Mouse (Mus musculus): ENCODE measurements around the gene Kcnip2. TPM values are rescaled to one million over a fixed set of nuclear protein-coding genes. Genes with fewer than 3 reads are reported as not detected.

Kcnip2 gene
- polyA plus RNA-seq, 1 experiment from 2014 or later: 0.51 TPM

DNA sequence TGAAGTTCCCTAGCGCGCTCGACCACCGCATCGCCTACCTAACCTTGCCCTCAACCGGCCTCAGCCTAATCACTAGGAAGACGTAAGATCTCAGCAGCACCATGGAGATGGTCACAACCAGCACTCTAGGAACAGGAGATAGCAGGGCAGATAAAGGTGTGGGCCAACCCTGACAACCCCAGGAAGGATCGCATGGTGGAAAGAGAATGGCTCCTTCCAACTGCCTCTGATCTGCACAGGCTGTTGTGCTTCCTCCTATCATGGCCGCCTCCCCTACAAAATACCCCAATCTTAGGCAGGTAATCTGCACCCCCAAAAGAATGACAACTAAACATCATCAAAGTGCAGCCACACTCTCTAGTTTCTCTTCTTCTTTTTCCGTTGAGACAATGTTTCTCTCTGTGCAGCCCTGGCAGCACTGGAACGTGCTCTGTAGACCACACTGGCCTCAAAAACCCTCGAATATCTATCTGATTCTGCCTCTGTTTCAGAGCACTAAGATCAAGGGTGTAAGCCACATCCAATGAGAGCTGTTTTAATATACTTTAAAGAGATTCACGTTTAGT lies 35.4 kb downstream of the Kcnip2 start:
- peak overlapping the region; percentile 71 for H3K4me2 ChIP-seq
- H3K9me3 ChIP-seq: no peaks in the 10 kb centered on the region
- 0 out of 2 replicates have a peak overlapping the region, but pooled peaks have one; percentile 27 for H3K9ac ChIP-seq (replicated peaks)
- peaks cover 27% of the 10 kb centered on the region for H3K4me1 ChIP-seq (replicated peaks)
- H3K4me3 ChIP-seq (replicated peaks): 0 out of 2 replicates have a peak overlapping the region, but pooled peaks have one; percentile 3
- no peaks in the 10 kb centered on the region for H3K27me3 ChIP-seq
- WGBS: 89% methylated on average over 13 of the region's 13 CpGs
- H3K36me3 ChIP-seq: peaks cover 56% of the 10 kb centered on the region
- ATAC-seq (ENCODE audit: insufficient number of reproducible peaks, insufficient read depth, low FRiP score, low TSS enrichment, low read depth): no peak
- H3K27ac ChIP-seq: no peak overlapping the region

DNA sequence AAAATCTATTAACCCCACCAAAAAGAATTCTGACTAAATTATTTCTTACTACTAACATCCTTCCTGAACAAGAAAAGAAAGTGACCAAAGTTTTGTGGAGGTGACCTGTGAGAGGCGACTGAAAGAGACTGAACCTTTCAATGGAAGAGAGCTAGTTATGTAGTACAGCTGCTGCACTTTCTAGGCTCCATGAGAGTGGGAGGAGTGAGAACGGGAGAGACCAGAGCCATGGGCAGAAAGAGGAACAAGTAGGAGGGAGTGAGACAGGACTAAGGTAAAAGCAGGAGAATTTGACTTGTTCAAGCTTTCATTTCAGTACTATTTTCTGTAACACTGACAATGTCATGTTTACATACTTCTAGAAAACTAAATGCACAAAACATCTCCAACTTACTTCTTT lies 40.4 kb downstream of the Kcnip2 start:
- H3K4me3 ChIP-seq (replicated peaks): no peak overlapping the region
- WGBS: 84% methylated on average over 2 of the region's 2 CpGs
- no peak for ATAC-seq (ENCODE audit: insufficient number of reproducible peaks, insufficient read depth, low FRiP score, low TSS enrichment, low read depth)
- H3K4me2 ChIP-seq: no peak overlapping the region
- no peak overlapping the region for H3K9ac ChIP-seq (replicated peaks)
- H3K36me3 ChIP-seq: peaks cover 98% of the 10 kb centered on the region
- H3K27me3 ChIP-seq: no peaks in the 10 kb centered on the region
- H3K27ac ChIP-seq: no peak overlapping the region
- no peaks in the 10 kb centered on the region for H3K9me3 ChIP-seq
- H3K4me1 ChIP-seq (replicated peaks): peaks cover 10% of the 10 kb centered on the region

DNA sequence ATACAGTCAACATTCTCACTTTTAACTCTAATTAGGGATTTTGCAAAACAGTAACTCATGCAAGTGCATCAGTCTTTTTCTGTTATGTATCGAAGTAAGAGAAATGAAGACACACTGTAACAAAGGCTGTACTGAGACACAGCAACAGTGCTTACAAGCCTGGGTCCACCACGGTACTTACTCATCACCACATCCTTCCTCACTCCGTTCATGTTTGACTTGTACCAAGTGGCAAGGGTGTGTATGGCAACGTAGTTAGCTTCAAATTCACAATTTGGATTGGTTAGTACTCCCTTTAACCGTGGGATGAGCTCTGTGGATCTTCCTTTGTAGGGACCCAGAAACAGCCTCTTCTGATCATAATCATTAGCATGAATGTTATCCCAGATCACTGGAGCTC lies 44.4 kb downstream of the Kcnip2 start:
- no peaks in the 10 kb centered on the region for H3K27me3 ChIP-seq
- WGBS: 92% methylated on average over 5 of the region's 5 CpGs

DNA sequence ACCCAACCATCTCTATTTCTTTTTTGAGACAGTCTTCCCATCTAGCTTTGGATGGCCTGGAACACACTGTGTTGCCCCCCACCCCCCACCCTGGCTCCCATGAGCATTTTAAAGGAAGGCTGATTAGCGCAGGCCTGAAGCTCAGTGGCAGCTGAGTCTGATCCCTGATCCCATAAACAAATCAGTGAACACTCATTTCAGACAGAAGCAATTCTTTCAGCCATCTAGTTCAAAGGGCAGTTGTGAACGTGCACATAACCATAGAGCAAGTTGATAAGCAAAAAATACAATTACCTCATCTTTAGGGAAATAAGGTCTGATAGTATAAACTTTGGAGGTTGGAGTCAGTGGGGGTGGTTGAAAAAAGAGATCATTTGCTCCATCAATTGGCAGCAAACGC lies 55.1 kb downstream of the Kcnip2 start:
- no peak overlapping the region for H3K27ac ChIP-seq
- no peaks in the 10 kb centered on the region for H3K4me1 ChIP-seq (replicated peaks)
- peaks cover 94% of the 10 kb centered on the region for H3K36me3 ChIP-seq
- no peaks in the 10 kb centered on the region for H3K9me3 ChIP-seq
- no peak overlapping the region for H3K4me2 ChIP-seq
- H3K27me3 ChIP-seq: no peaks in the 10 kb centered on the region
- H3K9ac ChIP-seq (replicated peaks): no peak overlapping the region
- no peak overlapping the region for H3K4me3 ChIP-seq (replicated peaks)
- no peak for ATAC-seq (ENCODE audit: insufficient number of reproducible peaks, insufficient read depth, low FRiP score, low TSS enrichment, low read depth)
- 85% methylated on average over 3 of the region's 3 CpGs for WGBS

More for the DNA sequence above, 44.4 kb downstream of the Kcnip2 start:
- no peak overlapping the region for H3K4me3 ChIP-seq (replicated peaks)
- no peak overlapping the region for H3K9ac ChIP-seq (replicated peaks)
- no peaks in the 10 kb centered on the region for H3K4me1 ChIP-seq (replicated peaks)
- no peak overlapping the region for H3K4me2 ChIP-seq
- H3K27ac ChIP-seq: no peak overlapping the region
- H3K36me3 ChIP-seq: peaks cover 99% of the 10 kb centered on the region
- no peak for ATAC-seq (ENCODE audit: insufficient number of reproducible peaks, insufficient read depth, low FRiP score, low TSS enrichment, low read depth)
- H3K9me3 ChIP-seq: no peaks in the 10 kb centered on the region

DNA sequence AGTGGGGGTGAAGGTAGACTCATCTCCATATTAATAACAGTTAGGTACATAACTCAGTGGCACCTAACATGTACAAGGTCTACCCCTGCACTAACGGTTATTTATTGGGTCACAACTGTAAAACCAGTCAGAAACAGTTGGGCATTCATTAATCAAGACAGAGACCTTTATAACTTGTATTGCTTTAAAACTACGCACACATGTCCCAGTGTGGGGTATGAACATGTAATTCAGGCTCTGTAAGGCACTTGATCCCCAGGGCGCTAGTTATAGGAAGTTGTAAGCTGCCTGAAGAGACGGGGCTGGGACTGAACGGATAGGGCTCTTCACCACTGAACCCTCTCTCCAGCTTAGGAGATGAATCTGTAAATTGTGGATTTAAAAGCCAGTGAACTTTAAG lies 57.2 kb downstream of the Kcnip2 start:
- ATAC-seq (ENCODE audit: insufficient number of reproducible peaks, insufficient read depth, low FRiP score, low TSS enrichment, low read depth): no peak
- Histone ChIP-seq H3K27me3 (no peaks in the 10 kb centered on the region), H3K27ac (no peak overlapping the region), H3K4me2 (no peak overlapping the region), H3K9me3 (no peaks in the 10 kb centered on the region), H3K36me3 (peaks cover 94% of the 10 kb centered on the region), H3K4me3 (replicated peaks) (no peak overlapping the region), H3K4me1 (replicated peaks) (no peaks in the 10 kb centered on the region), H3K9ac (replicated peaks) (no peak overlapping the region)
- WGBS: 89% methylated on average over 5 of the region's 5 CpGs

DNA sequence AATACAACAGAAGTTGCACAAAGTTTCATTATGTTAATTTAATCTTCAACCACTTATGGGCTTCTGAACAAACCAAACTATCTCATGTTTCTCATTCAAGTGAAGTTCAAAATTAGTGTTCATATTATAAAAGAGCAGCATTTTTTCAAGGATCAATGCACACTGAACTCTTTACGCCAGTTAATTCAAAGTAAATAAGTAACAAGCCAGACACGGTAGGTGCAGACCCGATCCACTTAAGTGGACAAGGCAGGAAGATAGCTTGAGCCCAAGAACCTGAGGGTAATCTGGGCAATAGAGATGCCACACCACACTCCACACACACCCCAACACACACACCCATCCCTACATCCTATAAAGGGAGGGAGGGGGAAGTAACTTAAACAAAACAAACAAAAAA lies 62.3 kb downstream of the Kcnip2 start:
- H3K27ac ChIP-seq: no peak overlapping the region
- WGBS: 94% methylated on average over 3 of the region's 3 CpGs
- no peak overlapping the region for H3K9ac ChIP-seq (replicated peaks)
- no peak for ATAC-seq (ENCODE audit: insufficient number of reproducible peaks, insufficient read depth, low FRiP score, low TSS enrichment, low read depth)
- no peaks in the 10 kb centered on the region for H3K27me3 ChIP-seq
- no peak overlapping the region for H3K4me2 ChIP-seq
- H3K9me3 ChIP-seq: no peaks in the 10 kb centered on the region
- peaks cover 9% of the 10 kb centered on the region for H3K4me1 ChIP-seq (replicated peaks)
- H3K4me3 ChIP-seq (replicated peaks): no peak overlapping the region
- H3K36me3 ChIP-seq: peaks cover 76% of the 10 kb centered on the region

DNA sequence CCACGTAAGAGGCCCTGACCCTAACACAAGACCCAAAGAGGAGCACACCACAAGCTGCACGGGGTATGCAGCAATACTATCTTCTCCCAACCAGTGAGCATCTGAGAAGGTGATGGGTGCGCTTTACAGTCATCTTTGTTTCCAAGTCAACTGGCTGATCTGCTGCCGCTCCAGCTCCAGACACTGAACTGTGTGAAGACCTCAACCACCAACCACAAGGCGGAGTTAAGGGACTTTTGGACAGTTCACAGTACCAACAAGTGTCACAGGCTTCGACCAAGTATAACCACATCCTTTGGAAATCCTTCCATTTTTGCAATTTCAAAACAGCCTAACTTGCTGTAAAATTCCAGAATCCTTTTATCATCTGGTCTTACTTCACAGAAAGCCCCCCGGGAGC lies 64.0 kb downstream of the Kcnip2 start:
- H3K27me3 ChIP-seq: peaks cover 4% of the 10 kb centered on the region; the same call in 1 of the 2 replicates
- WGBS: 91% methylated on average over 7 of the region's 7 CpGs
- H3K4me3 ChIP-seq (replicated peaks): no peak overlapping the region
- no peak overlapping the region for H3K27ac ChIP-seq
- no peaks in the 10 kb centered on the region for H3K9me3 ChIP-seq
- peaks cover 23% of the 10 kb centered on the region for H3K4me1 ChIP-seq (replicated peaks)
- peaks cover 60% of the 10 kb centered on the region for H3K36me3 ChIP-seq
- no peak overlapping the region for H3K4me2 ChIP-seq
- no peak for ATAC-seq (ENCODE audit: insufficient number of reproducible peaks, insufficient read depth, low FRiP score, low TSS enrichment, low read depth)
- H3K9ac ChIP-seq (replicated peaks): no peak overlapping the region

DNA sequence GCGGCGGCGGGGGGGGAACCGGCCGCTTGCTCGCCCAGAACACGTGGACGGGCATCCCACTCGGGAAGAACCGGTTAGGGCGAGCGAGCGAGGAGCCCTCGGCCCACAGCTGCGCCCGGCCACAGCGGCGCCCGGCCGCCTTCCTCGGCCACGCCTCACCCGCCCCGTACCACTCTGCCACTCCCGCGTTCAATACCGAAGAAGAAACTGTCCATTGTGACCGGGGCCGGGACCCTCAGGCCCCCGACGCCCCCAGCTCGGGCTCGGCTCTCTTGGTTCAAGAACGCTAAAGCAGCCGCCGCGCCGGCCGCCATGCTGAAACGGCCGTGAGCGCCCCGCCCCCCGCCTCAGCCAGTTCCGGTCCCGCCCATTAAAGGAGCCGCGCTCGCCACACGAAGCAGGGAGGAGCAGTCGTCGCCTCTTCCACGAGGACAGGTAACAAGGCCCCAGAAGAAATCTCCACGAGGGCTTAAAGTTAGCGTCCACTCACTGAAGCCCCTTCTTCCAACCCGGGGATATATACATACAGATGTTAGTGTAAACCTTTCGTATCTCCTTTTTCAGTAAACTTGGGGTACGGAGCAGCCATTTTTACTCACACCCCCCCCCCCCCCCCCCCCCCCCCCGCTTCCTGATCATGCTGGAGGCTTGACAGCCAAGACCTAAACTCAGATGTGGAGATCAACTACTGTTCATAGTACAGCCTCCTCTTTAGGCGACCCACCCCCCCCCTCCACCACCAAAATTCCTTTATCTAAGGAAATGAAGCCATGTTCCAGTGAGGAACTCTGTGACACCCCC lies 66.4 kb downstream of the Kcnip2 start, which contains the start of gene Npm3:
Gene Npm3, minus strand, starts transcription at position 349 of the 801 bp plus-strand sequence.
- Histone ChIP-seq H3K4me1 (replicated peaks) (peaks cover 34% of the 10 kb centered on the region), H3K4me2 (peak within 1 kb of the TSS; percentile 93), H3K27me3 (peaks cover 28% of the 10 kb centered on the region), H3K27ac (peak within 1 kb of the TSS; percentile 50; the same call in 1 of the 2 replicates), H3K9ac (replicated peaks) (peak within 1 kb of the TSS; percentile 87), H3K36me3 (peaks cover 35% of the 10 kb centered on the region), H3K4me3 (replicated peaks) (peak within 1 kb of the TSS; percentile 93), H3K9me3 (no peaks in the 10 kb centered on the region)
- peak; percentile 73 for ATAC-seq (ENCODE audit: insufficient number of reproducible peaks, insufficient read depth, low FRiP score, low TSS enrichment, low read depth)
- WGBS: under 1% methylated on average over 52 of the region's 60 CpGs

DNA sequence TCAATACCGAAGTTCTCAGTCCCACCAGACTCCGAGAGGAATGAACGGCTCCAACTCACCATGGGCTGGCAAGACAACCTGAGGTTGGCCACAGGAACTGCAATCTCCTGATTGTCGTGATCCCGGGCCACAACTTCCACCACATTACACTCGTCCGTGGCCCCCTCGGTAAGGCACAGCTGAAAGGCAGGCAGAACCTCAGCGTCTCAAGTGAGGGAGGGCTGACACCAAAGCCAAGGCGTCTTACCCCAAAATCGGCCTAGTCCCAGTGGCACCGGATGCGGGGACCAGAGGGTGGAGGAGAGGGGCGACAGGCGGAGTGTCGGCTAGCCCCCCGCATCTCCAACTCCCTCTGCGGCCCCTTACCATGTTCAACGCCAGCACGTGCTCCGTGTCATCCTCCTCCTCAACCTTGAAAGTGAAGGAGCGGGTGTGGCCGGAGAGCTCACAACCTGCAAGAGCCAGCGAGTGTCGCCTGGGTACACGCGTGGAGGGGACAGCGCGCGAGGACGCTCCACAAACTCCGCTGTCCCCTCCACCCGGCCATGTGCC lies 67.1 kb downstream of the Kcnip2 start:
- H3K4me2 ChIP-seq: peak overlapping the region; percentile 93
- H3K9me3 ChIP-seq: no peaks in the 10 kb centered on the region
- no peak for ATAC-seq (ENCODE audit: insufficient number of reproducible peaks, insufficient read depth, low FRiP score, low TSS enrichment, low read depth)
- H3K27ac ChIP-seq: peak overlapping the region; percentile 45; the same call in 1 of the 2 replicates
- H3K4me3 ChIP-seq (replicated peaks): peak overlapping the region; percentile 93
- H3K4me1 ChIP-seq (replicated peaks): peaks cover 34% of the 10 kb centered on the region
- peak overlapping the region; percentile 87 for H3K9ac ChIP-seq (replicated peaks)
- H3K27me3 ChIP-seq: peaks cover 35% of the 10 kb centered on the region
- H3K36me3 ChIP-seq: peaks cover 28% of the 10 kb centered on the region
- 1% methylated on average over 33 of the region's 33 CpGs for WGBS

DNA sequence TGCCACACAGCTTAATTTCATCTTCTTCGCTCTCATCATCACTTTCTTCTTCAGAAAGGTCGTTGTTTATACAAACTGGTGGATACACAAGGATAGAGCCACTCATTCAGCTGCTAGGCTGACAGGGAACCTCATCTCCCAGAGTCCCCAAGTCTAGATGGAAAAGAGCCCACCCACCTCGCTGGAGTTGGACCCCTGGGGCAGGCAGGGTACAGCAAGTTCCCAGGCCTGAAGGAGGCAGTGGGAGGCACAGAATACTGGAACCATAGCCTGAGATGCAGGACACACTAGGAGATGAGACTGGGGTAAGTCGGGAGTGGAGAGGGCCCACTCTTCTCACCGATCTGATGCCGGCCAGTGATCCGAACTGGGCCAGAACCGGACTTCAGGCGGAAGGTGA lies 67.7 kb downstream of the Kcnip2 start:
- peaks cover 41% of the 10 kb centered on the region for H3K27me3 ChIP-seq
- peaks cover 38% of the 10 kb centered on the region for H3K4me1 ChIP-seq (replicated peaks)
- WGBS: 45% methylated on average over 9 of the region's 9 CpGs

More for the DNA sequence above, 67.7 kb downstream of the Kcnip2 start:
- ATAC-seq (ENCODE audit: insufficient number of reproducible peaks, insufficient read depth, low FRiP score, low TSS enrichment, low read depth): no peak
- Histone ChIP-seq H3K4me3 (replicated peaks) (peak overlapping the region; percentile 93), H3K9me3 (no peaks in the 10 kb centered on the region), H3K36me3 (peaks cover 23% of the 10 kb centered on the region), H3K4me2 (peak overlapping the region; percentile 93), H3K9ac (replicated peaks) (peak overlapping the region; percentile 87; the same call in 1 of the 2 replicates), H3K27ac (no peak overlapping the region)

Data from limb, embryonic 12.5 days (tissue).